Mouse (Mus musculus): ENCODE results near the gene Fmnl1. TPM values are rescaled to one million over a fixed set of nuclear protein-coding genes. Genes with fewer than 3 reads are reported as not detected.
"Not testable (repeated sequence)": the region's sequence is repeated elsewhere in the genome, so short reads cannot be mapped to it uniquely, and the experiment has no call there.

Gene Fmnl1
- total and polyA plus RNA-seq, 2 experiments = 0.46 to 2.2 TPM

DNA sequence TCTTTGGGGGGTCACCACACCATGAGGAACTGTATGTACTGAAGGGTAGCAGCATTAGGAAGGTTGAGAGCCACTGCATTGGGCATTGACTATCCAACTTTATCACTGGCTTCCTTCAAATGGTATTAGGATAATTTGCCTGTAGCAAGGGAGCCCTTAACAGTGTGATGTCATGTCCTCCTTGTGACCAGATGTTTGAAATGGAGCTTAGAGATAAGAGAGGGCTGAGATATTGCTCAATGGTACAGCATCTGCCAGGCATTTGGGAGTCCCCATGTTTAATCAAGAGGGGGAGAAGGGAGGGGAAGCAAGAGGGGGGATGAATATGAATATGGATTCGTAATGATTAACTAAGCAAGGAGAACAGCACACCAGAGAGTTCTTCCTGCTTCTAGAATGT lies 44.4 kb downstream of the Fmnl1 start:
- Histone ChIP-seq H3K9ac (ENCODE audit: low read depth, low read length) (no peak overlapping the region), H3K27ac (replicated peaks; ENCODE audit: insufficient read depth, low read depth, low read length) (no peak overlapping the region), H3K4me3 (ENCODE audit: insufficient read depth, low read depth, low read length) (no peak overlapping the region), H3K4me1 (ENCODE audit: control insufficient read depth, insufficient read depth, low read length) (peaks cover 8% of the 10 kb centered on the region; the same call in 1 of the 2 replicates), H3K27me3 (ENCODE audit: control insufficient read depth, insufficient read depth, low read length) (0 out of 2 replicates have a peak, but pooled peaks cover 3% of the 10 kb centered on the region), H3K79me2 (ENCODE audit: control insufficient read depth, insufficient read depth, low read length) (no peaks in the 10 kb centered on the region), H3K36me3 (ENCODE audit: control insufficient read depth, insufficient read depth, low read length) (no peaks in the 10 kb centered on the region)
- no peak for DNase-seq (ENCODE audit: extremely low read depth, low read depth, low spot score)
- no peak for TF ChIP-seq CTCF (IDR thresholded peaks at IDR 0.05; ENCODE audit: low read depth, low read length)
- no peak for TF ChIP-seq POLR2A (IDR thresholded peaks at IDR 0.05; ENCODE audit: extremely low read depth, insufficient read depth, low read length)
- whole genome bisulfite sequencing = 71% methylated on average over 1 of the region's 1 CpGs

DNA sequence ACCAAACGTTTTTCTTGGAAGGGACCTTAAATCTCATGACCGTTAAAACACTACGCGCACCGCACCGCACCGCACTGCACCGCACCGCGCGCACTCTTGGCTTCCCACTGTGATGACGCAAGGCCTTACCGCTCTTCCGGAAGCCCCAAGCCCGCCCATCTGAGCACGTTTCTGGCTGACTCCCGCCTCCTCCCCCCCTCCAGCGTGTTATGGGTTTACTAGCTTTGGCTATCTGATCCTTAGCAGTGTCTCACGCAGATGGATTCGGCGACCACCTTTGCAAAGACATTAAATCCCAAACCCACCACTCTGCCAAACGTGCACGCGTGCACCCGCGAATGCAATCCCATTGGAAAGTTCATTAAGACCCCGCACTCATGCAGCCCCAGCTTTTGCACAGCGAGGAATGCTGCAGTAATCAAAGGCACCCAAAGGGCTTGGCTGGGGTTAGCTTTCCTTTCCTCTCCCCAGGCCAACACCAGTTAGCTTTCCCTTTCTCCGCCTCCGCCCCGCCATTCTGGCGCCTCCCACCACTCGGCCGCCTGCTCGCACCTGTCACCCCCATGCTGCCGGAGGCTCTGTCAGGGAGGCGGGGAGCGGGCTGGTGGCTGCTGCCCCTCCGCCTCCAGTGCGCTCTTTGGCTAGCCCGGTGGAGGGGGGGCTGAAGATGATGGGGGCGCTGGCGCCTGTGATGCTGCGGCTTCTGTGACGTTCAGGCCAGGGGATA lies 47.0 kb downstream of the Fmnl1 start, which contains the start of gene Spata32:
TSS of gene Spata32 (minus strand) at position 643 of the 727 bp plus-strand sequence.
- peaks cover 8% of the 10 kb centered on the region; the same call in 1 of the 2 replicates for H3K4me1 ChIP-seq (ENCODE audit: control insufficient read depth, insufficient read depth, low read length)
- peak within 1 kb of the TSS; percentile 60 for H3K9ac ChIP-seq (ENCODE audit: low read depth, low read length)
- DNase-seq (ENCODE audit: extremely low read depth, low read depth, low spot score) = no peak
- 2% methylated on average over 45 of the region's 45 CpGs for WGBS
- 0 out of 2 replicates have a peak, but pooled peaks cover 3% of the 10 kb centered on the region for H3K27me3 ChIP-seq (ENCODE audit: control insufficient read depth, insufficient read depth, low read length)
- no peak within 1 kb of the TSS for H3K27ac ChIP-seq (replicated peaks; ENCODE audit: insufficient read depth, low read depth, low read length)
- no peaks in the 10 kb centered on the region for H3K36me3 ChIP-seq (ENCODE audit: control insufficient read depth, insufficient read depth, low read length)
- peak within 1 kb of the TSS; percentile 50 for H3K4me3 ChIP-seq (ENCODE audit: insufficient read depth, low read depth, low read length)
- no peak for TF ChIP-seq CTCF (IDR thresholded peaks at IDR 0.05; ENCODE audit: low read depth, low read length)
- no peak for TF ChIP-seq POLR2A (IDR thresholded peaks at IDR 0.05; ENCODE audit: extremely low read depth, insufficient read depth, low read length)
- H3K79me2 ChIP-seq (ENCODE audit: control insufficient read depth, insufficient read depth, low read length) = no peaks in the 10 kb centered on the region

GRCm38 (mm10) chr11:103218517-103218901 lies 47.6 kb downstream of the Fmnl1 start:
- H3K4me3 ChIP-seq (ENCODE audit: insufficient read depth, low read depth, low read length) = peak overlapping the region; percentile 50; the same call in 1 of the 2 replicates
- H3K79me2 ChIP-seq (ENCODE audit: control insufficient read depth, insufficient read depth, low read length) = no peaks in the 10 kb centered on the region
- H3K9ac ChIP-seq (ENCODE audit: low read depth, low read length) = no peak overlapping the region; the same call in 1 of the 2 replicates
- TF ChIP-seq POLR2A (IDR thresholded peaks at IDR 0.05; ENCODE audit: extremely low read depth, insufficient read depth, low read length) (no peak), CTCF (IDR thresholded peaks at IDR 0.05; ENCODE audit: low read depth, low read length) (no peak)
- H3K36me3 ChIP-seq (ENCODE audit: control insufficient read depth, insufficient read depth, low read length) = no peaks in the 10 kb centered on the region
- no peak for DNase-seq (ENCODE audit: extremely low read depth, low read depth, low spot score)
- H3K27ac ChIP-seq (replicated peaks; ENCODE audit: insufficient read depth, low read depth, low read length) = no peak overlapping the region
- H3K27me3 ChIP-seq (ENCODE audit: control insufficient read depth, insufficient read depth, low read length) = 0 out of 2 replicates have a peak, but pooled peaks cover 3% of the 10 kb centered on the region
- H3K4me1 ChIP-seq (ENCODE audit: control insufficient read depth, insufficient read depth, low read length) = peaks cover 8% of the 10 kb centered on the region; the same call in 1 of the 2 replicates
- 47% methylated on average over 6 of the region's 6 CpGs for WGBS

DNA sequence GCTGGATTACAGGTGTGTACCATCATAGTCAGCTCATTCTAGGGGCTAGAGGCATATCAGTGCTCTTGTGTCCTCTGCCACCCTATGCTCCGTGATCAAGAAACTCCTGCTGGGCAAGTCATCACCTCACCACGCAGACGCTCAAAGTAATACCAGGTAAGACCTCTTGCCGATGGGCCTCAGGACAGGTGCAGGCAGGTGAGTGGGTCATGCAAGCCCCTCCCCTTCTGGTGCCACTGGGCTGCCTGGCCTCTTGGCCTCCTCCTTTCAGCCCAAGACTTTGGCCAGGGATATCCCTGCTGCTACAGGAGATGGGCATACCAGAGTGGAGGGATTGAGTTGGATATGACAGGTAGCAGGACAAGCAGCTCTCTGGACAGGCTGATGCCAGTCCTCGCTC lies 48.4 kb downstream of the Fmnl1 start:
- 94% methylated on average over 5 of the region's 5 CpGs for WGBS
- no peaks in the 10 kb centered on the region for H3K79me2 ChIP-seq (ENCODE audit: control insufficient read depth, insufficient read depth, low read length)
- no peak for DNase-seq (ENCODE audit: extremely low read depth, low read depth, low spot score)
- TF ChIP-seq POLR2A (IDR thresholded peaks at IDR 0.05; ENCODE audit: extremely low read depth, insufficient read depth, low read length) (no peak), CTCF (IDR thresholded peaks at IDR 0.05; ENCODE audit: low read depth, low read length) (no peak)
- H3K9ac ChIP-seq (ENCODE audit: low read depth, low read length) = no peak overlapping the region
- no peaks in the 10 kb centered on the region for H3K36me3 ChIP-seq (ENCODE audit: control insufficient read depth, insufficient read depth, low read length)
- no peak overlapping the region for H3K27ac ChIP-seq (replicated peaks; ENCODE audit: insufficient read depth, low read depth, low read length)
- H3K4me1 ChIP-seq (ENCODE audit: control insufficient read depth, insufficient read depth, low read length) = peaks cover 8% of the 10 kb centered on the region; the same call in 1 of the 2 replicates
- no peak overlapping the region for H3K4me3 ChIP-seq (ENCODE audit: insufficient read depth, low read depth, low read length)
- H3K27me3 ChIP-seq (ENCODE audit: control insufficient read depth, insufficient read depth, low read length) = no peaks in the 10 kb centered on the region

DNA sequence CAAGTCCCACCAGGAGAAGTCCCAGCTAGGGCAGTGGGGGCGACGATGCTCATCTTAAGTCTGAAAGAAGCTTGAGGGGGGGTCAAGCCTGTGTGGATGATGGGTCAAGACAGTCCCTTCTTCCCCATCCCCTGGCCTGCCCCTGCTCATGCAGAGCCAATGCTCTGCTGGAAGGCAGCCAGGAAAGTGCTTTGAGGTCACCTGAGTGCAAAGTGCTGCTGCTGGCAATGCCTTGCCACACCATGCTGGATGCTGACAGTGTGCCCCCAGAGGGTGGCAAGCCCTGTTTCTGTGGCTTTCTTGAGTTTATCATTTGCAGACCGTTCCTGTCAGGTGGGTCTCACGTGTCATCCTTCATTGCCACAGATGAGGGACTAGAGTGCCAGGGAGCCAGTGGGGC lies 49.1 kb downstream of the Fmnl1 start:
- no peak for DNase-seq (ENCODE audit: extremely low read depth, low read depth, low spot score)
- H3K79me2 ChIP-seq (ENCODE audit: control insufficient read depth, insufficient read depth, low read length) = no peaks in the 10 kb centered on the region
- TF ChIP-seq CTCF (IDR thresholded peaks at IDR 0.05; ENCODE audit: low read depth, low read length) = no peak
- TF ChIP-seq POLR2A (IDR thresholded peaks at IDR 0.05; ENCODE audit: extremely low read depth, insufficient read depth, low read length) = no peak
- H3K4me1 ChIP-seq (ENCODE audit: control insufficient read depth, insufficient read depth, low read length) = peaks cover 8% of the 10 kb centered on the region; the same call in 1 of the 2 replicates
- no peak overlapping the region for H3K4me3 ChIP-seq (ENCODE audit: insufficient read depth, low read depth, low read length)
- no peak overlapping the region for H3K9ac ChIP-seq (ENCODE audit: low read depth, low read length)
- no peaks in the 10 kb centered on the region for H3K27me3 ChIP-seq (ENCODE audit: control insufficient read depth, insufficient read depth, low read length)
- H3K27ac ChIP-seq (replicated peaks; ENCODE audit: insufficient read depth, low read depth, low read length) = no peak overlapping the region
- no peaks in the 10 kb centered on the region; the same call in 1 of the 2 replicates for H3K36me3 ChIP-seq (ENCODE audit: control insufficient read depth, insufficient read depth, low read length)
- 90% methylated on average over 4 of the region's 4 CpGs for WGBS

DNA sequence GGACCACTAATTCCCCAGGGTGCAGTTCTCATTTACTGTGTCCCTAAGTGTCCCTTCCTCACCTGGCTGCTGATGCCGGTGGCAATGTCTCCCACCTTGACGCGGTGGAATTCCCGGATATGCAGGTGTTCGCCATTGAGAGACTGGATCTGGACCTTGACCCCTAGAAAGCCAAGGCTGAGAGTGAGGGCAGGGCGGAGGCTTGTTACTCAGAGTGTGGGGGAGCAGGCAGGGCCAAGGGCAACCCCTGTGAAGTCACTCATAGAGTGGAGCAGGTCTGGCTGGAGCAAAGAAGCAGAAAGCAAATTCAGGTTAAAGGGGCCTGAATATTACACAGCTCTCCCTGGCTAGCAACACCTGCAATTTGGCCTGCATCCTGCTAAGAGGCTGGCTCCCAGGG lies 50.5 kb downstream of the Fmnl1 start:
- Histone ChIP-seq H3K27ac (replicated peaks; ENCODE audit: insufficient read depth, low read depth, low read length) (no peak overlapping the region), H3K9ac (ENCODE audit: low read depth, low read length) (no peak overlapping the region), H3K79me2 (ENCODE audit: control insufficient read depth, insufficient read depth, low read length) (no peaks in the 10 kb centered on the region), H3K4me3 (ENCODE audit: insufficient read depth, low read depth, low read length) (no peak overlapping the region), H3K27me3 (ENCODE audit: control insufficient read depth, insufficient read depth, low read length) (no peaks in the 10 kb centered on the region), H3K36me3 (ENCODE audit: control insufficient read depth, insufficient read depth, low read length) (no peaks in the 10 kb centered on the region; the same call in 1 of the 2 replicates), H3K4me1 (ENCODE audit: control insufficient read depth, insufficient read depth, low read length) (peaks cover 8% of the 10 kb centered on the region; the same call in 1 of the 2 replicates)
- DNase-seq (ENCODE audit: extremely low read depth, low read depth, low spot score) = no peak
- no peak for TF ChIP-seq POLR2A (IDR thresholded peaks at IDR 0.05; ENCODE audit: extremely low read depth, insufficient read depth, low read length)
- TF ChIP-seq CTCF (IDR thresholded peaks at IDR 0.05; ENCODE audit: low read depth, low read length) = no peak
- 90% methylated on average over 6 of the region's 6 CpGs for WGBS

DNA sequence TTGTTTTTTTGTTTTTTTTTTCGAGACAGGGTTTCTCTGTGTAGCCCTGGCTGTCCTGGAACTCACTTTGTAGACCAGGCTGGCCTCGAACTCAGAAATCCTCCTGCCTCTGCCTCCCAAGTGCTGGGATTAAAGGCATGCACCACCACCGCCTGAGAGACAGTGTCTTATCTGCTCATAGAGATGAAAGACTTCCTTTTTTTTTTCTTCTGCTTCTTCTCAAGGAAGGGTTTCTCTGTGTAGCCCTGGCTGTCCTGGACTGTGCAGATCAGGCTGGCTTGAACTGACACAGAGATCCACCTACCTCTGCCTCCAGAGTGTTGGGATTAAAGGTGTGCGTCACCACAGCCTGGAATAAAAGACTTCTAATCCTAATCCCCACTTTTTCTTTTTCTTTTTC lies 51.8 kb downstream of the Fmnl1 start:
- DNase-seq (ENCODE audit: extremely low read depth, low read depth, low spot score); H3K4me1 ChIP-seq (ENCODE audit: control insufficient read depth, insufficient read depth, low read length); H3K36me3 ChIP-seq (ENCODE audit: control insufficient read depth, insufficient read depth, low read length); H3K79me2 ChIP-seq (ENCODE audit: control insufficient read depth, insufficient read depth, low read length); H3K9ac ChIP-seq (ENCODE audit: low read depth, low read length); H3K4me3 ChIP-seq (ENCODE audit: insufficient read depth, low read depth, low read length); H3K27me3 ChIP-seq (ENCODE audit: control insufficient read depth, insufficient read depth, low read length); H3K27ac ChIP-seq (replicated peaks; ENCODE audit: insufficient read depth, low read depth, low read length): not testable (repeated sequence)
- 80% methylated on average over 4 of the region's 4 CpGs for WGBS

Data from liver, adult 2 months (tissue).